13 mouse cellular contexts compared by ENCODE assay signal in genomic region chr3:79144085-79144484, GRCm38 (mm10).
DNase-seq lines count a peak whose midpoint lies in the region; ATAC-seq and TF ChIP-seq lines count a peak whose summit lies in the region.
"Had no signal": no experiment of that assay in that cellular context is flagged by ENCODE, and none has a peak within 500 bp of the region (broad histone marks: within the 10 kb centered on the region; RNA-seq: fewer than 3 reads in every experiment).

No protein-coding gene starts in this region.

- no peak overlapping the region; the same call in 1 of the 2 replicates for H3K27ac ChIP-seq in heart, embryonic 15.5 days
- H3K27ac ChIP-seq in hindbrain, postnatal 0 days, result peak overlapping the region; percentile 95
- H3K27ac ChIP-seq: liver, embryonic 15.5 days had no signal

- peak overlapping the region; percentile 60 for H3K4me2 ChIP-seq in heart, embryonic 15.5 days
- H3K4me2 ChIP-seq in hindbrain, postnatal 0 days (ENCODE audit: low read depth, low read length), result peak overlapping the region; percentile 61
- H3K4me2 ChIP-seq: liver, embryonic 15.5 days had no signal

- peaks cover 69% of the 10 kb centered on the region for H3K4me1 ChIP-seq in heart, embryonic 15.5 days (replicated peaks)
- peaks cover 7% of the 10 kb centered on the region for H3K4me1 ChIP-seq in hindbrain, postnatal 0 days (ENCODE audit: insufficient read depth, low read length)

- ATAC-seq in heart, embryonic 15.5 days (replicated peaks; ENCODE audit: insufficient number of reproducible peaks, insufficient read depth, low FRiP score, low read depth), result no peak
- no peak for ATAC-seq in hindbrain, postnatal 0 days
- ATAC-seq in erythroblast, adult 5-6 weeks (replicated peaks; ENCODE audit: low FRiP score, poor library complexity, severe bottlenecking), result no peak

- DNase-seq in heart, postnatal 10 days, result no peak
- peak; percentile 36 for DNase-seq in MN1 (ENCODE audit: low spot score)
- peak; percentile 67 for DNase-seq in brain, adult 2 months (ENCODE audit: low read depth, low spot score)
- peak; percentile 54 for DNase-seq in hindbrain, postnatal 0 days (ENCODE audit: low spot score)
- DNase-seq in gastrocnemius, postnatal 25 days, result no peak
- DNase-seq in frontal cortex, postnatal 36 days (ENCODE audit: low spot score in 2 of 2), result no peak
- DNase-seq: gastrocnemius, postnatal 36 days; kidney, postnatal 14 days; thymus, adult 18-20 months had no signal

- no peaks in the 10 kb centered on the region for H3K9me3 ChIP-seq in heart, embryonic 15.5 days (replicated peaks)
- no peaks in the 10 kb centered on the region for H3K9me3 ChIP-seq in hindbrain, postnatal 0 days (ENCODE audit: low read length)
- H3K9me3 ChIP-seq: embryonic facial prominence, embryonic 13.5 days; liver, embryonic 15.5 days had no signal

- no peak for TF ChIP-seq CTCF in hindbrain, postnatal 0 days (IDR thresholded peaks at IDR 0.05; ENCODE audit: low read depth)

- no peaks in the 10 kb centered on the region for H3K27me3 ChIP-seq in heart, embryonic 15.5 days
- H3K27me3 ChIP-seq in hindbrain, postnatal 0 days (ENCODE audit: insufficient read depth, low read length), result no peaks in the 10 kb centered on the region
- H3K27me3 ChIP-seq: embryonic facial prominence, embryonic 13.5 days; liver, embryonic 15.5 days had no signal

- intact Hi-C loops in heart, postnatal 10 days (cut with DNase I), result loop anchor here (5.0 kb wide), 1 partner anchor 48 kb away; no protein-coding TSS in a partner anchor

- no peaks in the 10 kb centered on the region for H3K36me3 ChIP-seq in heart, embryonic 15.5 days
- no peaks in the 10 kb centered on the region for H3K36me3 ChIP-seq in hindbrain, postnatal 0 days (ENCODE audit: insufficient read depth, low read length)
- H3K36me3 ChIP-seq: embryonic facial prominence, embryonic 13.5 days; liver, embryonic 15.5 days had no signal

- 59% methylated on average over 6 of the region's 6 CpGs for WGBS in heart, embryonic 15.5 days
- WGBS in hindbrain, postnatal 0 days, result 33% methylated on average over 6 of the region's 6 CpGs

- H3K4me3 ChIP-seq in heart, embryonic 15.5 days, result no peak overlapping the region; the same call in 1 of the 2 replicates
- H3K4me3 ChIP-seq in hindbrain, postnatal 0 days (ENCODE audit: low read length), result peak overlapping the region; percentile 40
- H3K4me3 ChIP-seq: liver, embryonic 15.5 days had no signal

- no peak overlapping the region for H3K9ac ChIP-seq in heart, embryonic 15.5 days
- peak overlapping the region; percentile 72; the same call in 1 of the 2 replicates for H3K9ac ChIP-seq in hindbrain, postnatal 0 days (replicated peaks; ENCODE audit: low read length)
- H3K9ac ChIP-seq: liver, embryonic 15.5 days had no signal

Comparison
In these comparisons a context has a peak if more than half of its experiments do, and no peak if none do; other contexts are left out.
1. DNase-seq: peak in MN1 (single experiment), brain, adult 2 months (single experiment) and hindbrain, postnatal 0 days (single experiment); none in heart, postnatal 10 days (0 of 2), gastrocnemius, postnatal 25 days (single experiment) and frontal cortex, postnatal 36 days (0 of 2).